Mouse (Mus musculus) ZHBTc4 (cell line): ENCODE data around the gene Zfp827.
"Not testable (repeated sequence)": the region's sequence is repeated elsewhere in the genome, so short reads cannot be mapped to it uniquely, and the experiment has no call there.

ENCODE experiments used
- DNase-seq: peaks from one replicate; pipeline ENCODE4 v3.0.0-alpha.2; 2011; ENCODE audit warnings: low read depth, low spot score

Gene Zfp827

GRCm38 (mm10) chr8:79105186-79105585 is 76.9 kb downstream of the Zfp827 start:
- no peak for DNase-seq

- DNase-seq = peak; percentile 41
These were observed 83.2 kb downstream of the Zfp827 start for GRCm38 (mm10) chr8:79111461-79111860.

GRCm38 (mm10) chr8:79112480-79112879 is 84.2 kb downstream of the Zfp827 start:
- no peak for DNase-seq

- DNase-seq = no peak
These were observed 85.3 kb downstream of the Zfp827 start for GRCm38 (mm10) chr8:79113533-79113932.

- DNase-seq = no peak
These were observed 86.3 kb downstream of the Zfp827 start for GRCm38 (mm10) chr8:79114561-79114960.

- no peak for DNase-seq
These were observed 88.2 kb downstream of the Zfp827 start for GRCm38 (mm10) chr8:79116436-79116835.

GRCm38 (mm10) chr8:79117711-79118110 is 89.5 kb downstream of the Zfp827 start:
- peak; percentile 57 for DNase-seq

GRCm38 (mm10) chr8:79121614-79122013 is 93.4 kb downstream of the Zfp827 start:
- DNase-seq = no peak

GRCm38 (mm10) chr8:79124231-79124630 is 96.0 kb downstream of the Zfp827 start:
- DNase-seq = no peak

GRCm38 (mm10) chr8:79127211-79127816 is 99.1 kb downstream of the Zfp827 start:
- DNase-seq = no peak

GRCm38 (mm10) chr8:79128534-79128933 is 100.3 kb downstream of the Zfp827 start:
- not testable (repeated sequence) for DNase-seq

GRCm38 (mm10) chr8:79139614-79140013 is 111.4 kb downstream of the Zfp827 start:
- DNase-seq = no peak

GRCm38 (mm10) chr8:79140981-79141380 is 112.7 kb downstream of the Zfp827 start:
- DNase-seq = no peak

GRCm38 (mm10) chr8:79141592-79141991 is 113.4 kb downstream of the Zfp827 start:
- DNase-seq = no peak

- no peak for DNase-seq
These were observed 115.5 kb downstream of the Zfp827 start for GRCm38 (mm10) chr8:79143729-79144128.

- DNase-seq = no peak
These were observed 117.0 kb downstream of the Zfp827 start for GRCm38 (mm10) chr8:79145210-79145609.

- DNase-seq = no peak
These were observed 117.4 kb downstream of the Zfp827 start for GRCm38 (mm10) chr8:79145626-79146025.

GRCm38 (mm10) chr8:79148799-79149198 is 120.6 kb downstream of the Zfp827 start:
- peak; percentile 53 for DNase-seq

GRCm38 (mm10) chr8:79149880-79150279 is 121.6 kb downstream of the Zfp827 start:
- no peak for DNase-seq

GRCm38 (mm10) chr8:79150544-79151192 is 122.4 kb downstream of the Zfp827 start:
- peak; percentile 14 for DNase-seq

- no peak for DNase-seq
These were observed 123.4 kb downstream of the Zfp827 start for GRCm38 (mm10) chr8:79151644-79152043.

- DNase-seq = no peak
These were observed 125.0 kb downstream of the Zfp827 start for GRCm38 (mm10) chr8:79153201-79153600.

- peak; percentile 84 for DNase-seq
These were observed 125.4 kb downstream of the Zfp827 start for GRCm38 (mm10) chr8:79153637-79154036.
